ENCODE assay signal across 8 mouse cellular contexts in genomic region chr7:79607263-79607921, GRCm38 (mm10). TPM values are rescaled to one million over a fixed set of nuclear protein-coding genes. Genes with fewer than 3 reads are reported as not detected.
DNase-seq lines count a peak whose midpoint lies in the region; ATAC-seq and TF ChIP-seq lines count a peak whose summit lies in the region.

No protein-coding gene starts in this region.

- no peak overlapping the region for H3K27ac ChIP-seq in thymus, adult 2 months (ENCODE audit: control insufficient read depth, insufficient read depth, low read length)
- H3K27ac ChIP-seq in limb, embryonic 11.5 days (replicated peaks; ENCODE audit: low read depth, low read length): no peak overlapping the region

- ATAC-seq in limb, embryonic 11.5 days (ENCODE audit: insufficient number of reproducible peaks, low FRiP score, low TSS enrichment, low read depth): peak; percentile 67

- H3K36me3 ChIP-seq in thymus, adult 2 months (ENCODE audit: control insufficient read depth, insufficient read depth, low read length): no peaks in the 10 kb centered on the region
- H3K36me3 ChIP-seq in limb, embryonic 11.5 days (ENCODE audit: control insufficient read depth, insufficient read depth, low read length): no peaks in the 10 kb centered on the region

- TF ChIP-seq CTCF in thymus, adult 2 months (IDR thresholded peaks at IDR 0.05; ENCODE audit: borderline replicate concordance, control insufficient read depth, extremely low read depth, insufficient read depth, low read length, poor library complexity): no peak

- peak; percentile 29 for DNase-seq in adrenal gland, postnatal 10 days
- DNase-seq in adrenal gland, adult 8-10 months: no peak
- peak; percentile 21 for DNase-seq in thymus, adult 2 months
- DNase-seq in thymus, adult 18-20 months: no peak
- peak; percentile 73 for DNase-seq in limb, embryonic 11.5 days (ENCODE audit: low spot score)
- peak; percentile 5 for DNase-seq in naive thymus-derived CD4-positive, alpha-beta T cell, adult 2 months (ENCODE audit: low read depth)
- DNase-seq in layer of hippocampus, adult 18-20 months (ENCODE audit: low spot score in 2 of 2): no peak
- DNase-seq in layer of hippocampus, adult 9-11 months: no peak

- H3K9ac ChIP-seq in limb, embryonic 11.5 days (ENCODE audit: low read length): peak overlapping the region; percentile 27; the same call in 1 of the 2 replicates

- TF ChIP-seq POLR2A in thymus, adult 2 months (IDR thresholded peaks at IDR 0.05; ENCODE audit: control insufficient read depth, extremely low read depth, insufficient read depth, low read length, poor library complexity): no peak

- H3K27me3 ChIP-seq in thymus, adult 2 months (ENCODE audit: control insufficient read depth, insufficient read depth, low read length): no peaks in the 10 kb centered on the region; the same call in 1 of the 2 replicates
- H3K27me3 ChIP-seq in limb, embryonic 11.5 days (ENCODE audit: control insufficient read depth, insufficient read depth, low read length): peaks cover 18% of the 10 kb centered on the region

- 4% methylated on average over 25 of the region's 25 CpGs for WGBS in thymus, adult 2 months
- WGBS in limb, embryonic 11.5 days: 2% methylated on average over 24 of the region's 25 CpGs

- H3K4me3 ChIP-seq in thymus, adult 2 months (ENCODE audit: control insufficient read depth, insufficient read depth, low read length): no peak overlapping the region
- peak overlapping the region; percentile 24 for H3K4me3 ChIP-seq in limb, embryonic 11.5 days (ENCODE audit: low read depth, low read length)

- H3K4me1 ChIP-seq in thymus, adult 2 months (replicated peaks; ENCODE audit: control insufficient read depth, insufficient read depth, low read length): no peaks in the 10 kb centered on the region; the same call in 1 of the 2 replicates
- no peaks in the 10 kb centered on the region for H3K4me1 ChIP-seq in limb, embryonic 11.5 days (ENCODE audit: control insufficient read depth, insufficient read depth, low read length)

- H3K4me2 ChIP-seq in limb, embryonic 11.5 days (ENCODE audit: low read depth, severe bottlenecking): peak overlapping the region; percentile 58

- no peaks in the 10 kb centered on the region for H3K9me3 ChIP-seq in limb, embryonic 11.5 days (ENCODE audit: control insufficient read depth, low read length)

RNA-seq across cellular contexts. Expression of gene Rhcg, which starts 10.1 kb away (rescaled TPM):
- under 1 TPM; 0.66 to 0.91 TPM for total RNA-seq in adrenal gland, postnatal 10 days (2021)
- 10 to 100 TPM; 28.1 to 57.4 (median 34.7) TPM for total RNA-seq in adrenal gland, adult 8-10 months (2022)
- polyA plus RNA-seq in thymus, adult 2 months (2012; rRNA removed): 0.56 and 1.2 TPM in 2 replicates
- not detected in 2 replicates for polyA plus RNA-seq in limb, embryonic 11.5 days (2014; fragmentation: Nextera tagmentation; extraction: Ambion mirVana)
- total RNA-seq in layer of hippocampus, adult 18-20 months (2021): 1 to 10 TPM in 1 of 2 experiments, under 1 TPM in 1; 0.82 to 1.8 TPM

RNA-seq across cellular contexts. Expression of gene Ticrr, which starts 52.6 kb away (rescaled TPM):
- 1 to 10 TPM; 2.3 to 3.7 TPM for total RNA-seq in adrenal gland, postnatal 10 days (2021)
- total RNA-seq in adrenal gland, adult 8-10 months (2022): under 1 TPM; 0.05 to 0.59 (median 0.12) TPM
- polyA plus RNA-seq in thymus, adult 2 months (2012; rRNA removed): 7.7 and 12.0 TPM in 2 replicates
- polyA plus RNA-seq in limb, embryonic 11.5 days (2014; fragmentation: Nextera tagmentation; extraction: Ambion mirVana): 18.7 and 19.8 TPM in 2 replicates
- not detected for total RNA-seq in layer of hippocampus, adult 18-20 months (2021)

Comparison
In these comparisons a context has a peak if more than half of its experiments do, and no peak if none do; other contexts are left out.
1. DNase-seq: peak in adrenal gland, postnatal 10 days (single experiment), thymus, adult 2 months (single experiment), limb, embryonic 11.5 days (single experiment) and naive thymus-derived CD4-positive, alpha-beta T cell, adult 2 months (single experiment); none in adrenal gland, adult 8-10 months (single experiment), thymus, adult 18-20 months (0 of 2), layer of hippocampus, adult 18-20 months (0 of 2) and layer of hippocampus, adult 9-11 months (single experiment).
2. RNA of gene Rhcg, which starts 10.1 kb away (total RNA-seq): 28.1 to 57.4 TPM in adrenal gland, adult 8-10 months; 0.82 to 1.8 TPM in layer of hippocampus, adult 18-20 months and 0.66 to 0.91 TPM in adrenal gland, postnatal 10 days; every median in the first group is over 10 times any median in the second.